Mouse (Mus musculus) layer of hippocampus, postnatal 10 days (tissue): ENCODE results near the gene Icam4. TPM values are rescaled to one million over a fixed set of nuclear protein-coding genes. Genes with fewer than 3 reads are reported as not detected.
"Not testable (repeated sequence)": the region's sequence is repeated elsewhere in the genome, so short reads cannot be mapped to it uniquely, and the experiment has no call there.

Experiments
- DNase-seq, 2 experiments: peaks; one replicate each; pipeline ENCODE4 v3.0.0; 2021; ENCODE audit warnings: low spot score in 2 of 2
- total RNA-seq, 2 experiments: library from RNA; stranded (reverse); gene quantifications; 2 replicates each; pipeline ENCODE4 v1.2.3; 2021

The Icam4 gene
- total RNA-seq, 2 experiments from 2014 or later, result 0.56 TPM; not detected in 1

- DNase-seq, result peak; percentile 23 to 36
Measured at GRCm38 (mm10) chr9:21034481-21035085, 5.4 kb downstream of the Icam4 start.

- DNase-seq, result peak in 1 of 2 experiments; percentile 27
Measured at GRCm38 (mm10) chr9:21035586-21035985, 6.4 kb downstream of the Icam4 start.

- DNase-seq, result peak; percentile 22 to 24
Measured at GRCm38 (mm10) chr9:21036161-21036560, 7.0 kb downstream of the Icam4 start.

GRCm38 (mm10) chr9:21036666-21037065 is 7.5 kb downstream of the Icam4 start:
- DNase-seq, result peak in 1 of 2 experiments; percentile 46

GRCm38 (mm10) chr9:21037481-21037891 is 8.3 kb downstream of the Icam4 start:
- peak; percentile 59 to 68 for DNase-seq

GRCm38 (mm10) chr9:21039779-21040178 is 10.6 kb downstream of the Icam4 start:
- no peak for DNase-seq

- DNase-seq, result peak in 1 of 2 experiments; percentile 54
Measured at GRCm38 (mm10) chr9:21041308-21041707, 12.1 kb downstream of the Icam4 start.

- DNase-seq, result no peak
Measured at GRCm38 (mm10) chr9:21043563-21043962, 14.4 kb downstream of the Icam4 start.

GRCm38 (mm10) chr9:21044785-21045184 is 15.6 kb downstream of the Icam4 start:
- DNase-seq, result not testable (repeated sequence)

- no peak for DNase-seq
Measured at GRCm38 (mm10) chr9:21045235-21045634, 16.1 kb downstream of the Icam4 start.

- DNase-seq, result no peak
Measured at GRCm38 (mm10) chr9:21051578-21051977, 22.4 kb downstream of the Icam4 start.

GRCm38 (mm10) chr9:21062928-21063327 is 33.8 kb downstream of the Icam4 start:
- DNase-seq, result peak in 1 of 2 experiments; percentile 34

- DNase-seq, result no peak
Measured at GRCm38 (mm10) chr9:21067006-21067684, 38.0 kb downstream of the Icam4 start, which contains the start of gene Zglp1. Gene Zglp1 (minus strand): TSS chr9:21067093.

- no peak for DNase-seq
Measured at GRCm38 (mm10) chr9:21072641-21073040, 43.5 kb downstream of the Icam4 start.

- peak; percentile 89 to 91 for DNase-seq
Measured at GRCm38 (mm10) chr9:21073044-21073840, 44.1 kb downstream of the Icam4 start, which contains the start of the genes Gm49373 and Fdx1l. Gene Gm49373 (minus strand): TSS chr9:21073096. Gene Fdx1l (minus strand): TSS chr9:21073614.

- DNase-seq, result no peak
Measured at GRCm38 (mm10) chr9:21074173-21074572, 45.0 kb downstream of the Icam4 start.

GRCm38 (mm10) chr9:21075625-21076024 is 46.5 kb downstream of the Icam4 start:
- no peak for DNase-seq
